Comparison of ENCODE assay signal across 17 mouse cellular contexts in the genomic region with DNA sequence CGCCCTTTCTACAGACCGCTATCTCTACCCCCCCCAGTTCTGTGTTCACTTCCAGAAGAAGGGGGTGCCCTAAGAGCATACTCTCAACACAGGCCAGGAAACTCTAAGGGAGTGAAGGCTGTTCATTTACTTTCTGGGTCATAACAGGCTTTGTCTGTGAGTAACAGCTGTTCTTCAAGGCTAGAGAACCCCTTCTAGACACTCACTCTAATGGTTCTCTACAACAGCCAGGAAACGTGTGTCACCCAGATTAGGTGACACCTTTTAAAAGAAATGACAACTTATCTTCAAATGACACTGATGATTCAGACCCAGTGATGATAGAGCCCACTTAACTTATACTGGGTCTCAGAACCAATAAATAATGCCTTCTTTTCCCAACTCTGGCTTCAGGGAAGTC.
"Had no signal": no experiment of that assay in that cellular context is flagged by ENCODE, and none has a peak within 500 bp of the region (broad histone marks: within the 10 kb centered on the region; RNA-seq: fewer than 3 reads in every experiment).

No protein-coding gene starts in this region.

- H3K4me3 ChIP-seq: limb, embryonic 10.5 days; limb, embryonic 13.5 days; megakaryocyte, embryonic 14.5 days had no signal

- ATAC-seq: inflammation-experienced regulatory T-cells, adult 6 months; intestine, embryonic 16.5 days; lung, postnatal 0 days had no signal

- H3K9ac ChIP-seq: limb, embryonic 13.5 days; lung, embryonic 14.5 days had no signal

- H3K9me3 ChIP-seq: limb, embryonic 10.5 days had no signal

- H3K4me1 ChIP-seq: limb, embryonic 10.5 days; limb, embryonic 13.5 days had no signal

- H3K27me3 ChIP-seq: limb, embryonic 13.5 days had no signal

- DNase-seq: kidney, adult 18-20 months; kidney, adult 9 months; kidney, postnatal 14 days; kidney, postnatal 4 days; lung, embryonic 14.5 days; midbrain, embryonic 14.5 days; right cerebral cortex, postnatal 25 days; thymus, adult 18-20 months; thymus, postnatal 36 days had no signal

- H3K4me2 ChIP-seq: limb, embryonic 13.5 days; lung, embryonic 14.5 days; midbrain, embryonic 11.5 days had no signal

- H3K27ac ChIP-seq: limb, embryonic 10.5 days; limb, embryonic 13.5 days; macrophage had no signal
